Mouse (Mus musculus) embryonic facial prominence, embryonic 12.5 days (tissue): ENCODE measurements around the gene Lsm7. TPM values are rescaled to one million over a fixed set of nuclear protein-coding genes. Genes with fewer than 3 reads are reported as not detected.

ENCODE experiments used
- ATAC-seq: fragments of 200-750 bp; cut with Nextera tagmentation; 2 replicates; pipeline ENCODE4 v1.8.0; 2017; ENCODE audit not compliant: insufficient number of reproducible peaks, insufficient read depth, low FRiP score, low TSS enrichment
- H3K27ac ChIP-seq: fragments of 300-500 bp; sonication (generic); 2 replicates; pipeline ENCODE4 v1.5.1; 2016; ENCODE audit warnings: mild to moderate bottlenecking
- H3K27me3 ChIP-seq: fragments of 300-500 bp; sonication (generic); 2 replicates; pipeline ENCODE4 v1.6.1; 2016; ENCODE audit warnings: mild to moderate bottlenecking, moderate library complexity
- H3K36me3 ChIP-seq: fragments of 300-500 bp; sonication (generic); 2 replicates; pipeline ENCODE4 v1.6.1; 2016; ENCODE audit warnings: mild to moderate bottlenecking
- H3K4me1 ChIP-seq: fragments of 300-500 bp; sonication (generic); 2 replicates; pipeline ENCODE4 v1.6.1; 2016
- H3K4me2 ChIP-seq: fragments of 300-500 bp; sonication (generic); replicated peaks from 2 replicates; pipeline ENCODE4 v1.6.1; 2016; ENCODE audit warnings: mild to moderate bottlenecking, moderate library complexity
- H3K4me3 ChIP-seq: fragments of 300-500 bp; sonication (generic); 2 replicates; pipeline ENCODE4 v1.5.1; 2016; ENCODE audit warnings: mild to moderate bottlenecking
- H3K9ac ChIP-seq: fragments of 300-500 bp; sonication (generic); 2 replicates; pipeline ENCODE4 v1.6.1; 2016; ENCODE audit warnings: mild to moderate bottlenecking, moderate library complexity
- H3K9me3 ChIP-seq: fragments of 300-500 bp; sonication (generic); 2 replicates; pipeline ENCODE4 v1.6.1; 2016; ENCODE audit warnings: mild to moderate bottlenecking, moderate library complexity
- WGBS: fragments of 180-500 bp; shearing (Covaris S2); methylation state at CpG from one replicate; pipeline ENCODE4 v1.1.7; 2016; 5-methylcytosine and 5-hydroxymethylcytosine counted together
- microRNA counts: library from miRNA; unstranded; fragments of <30 nt; microRNA quantifications from one replicate; lab custom pipeline; 2017
- microRNA-seq: library from miRNA; unstranded; fragments of <30 nt; microRNA quantifications from one replicate; pipeline ENCODE4, GENCODE M21; 2017
- polyA plus RNA-seq: library from polyadenylated mRNA; unstranded; fragments of >200 nt; fragmentation: Nextera tagmentation; extraction: Ambion mirVana; gene quantifications from 2 replicates; pipeline ENCODE4 v1.2.1, GENCODE M21; 2016

Lsm7 gene
- polyA plus RNA-seq, 1 experiment from 2014 or later, result 314 TPM

DNA sequence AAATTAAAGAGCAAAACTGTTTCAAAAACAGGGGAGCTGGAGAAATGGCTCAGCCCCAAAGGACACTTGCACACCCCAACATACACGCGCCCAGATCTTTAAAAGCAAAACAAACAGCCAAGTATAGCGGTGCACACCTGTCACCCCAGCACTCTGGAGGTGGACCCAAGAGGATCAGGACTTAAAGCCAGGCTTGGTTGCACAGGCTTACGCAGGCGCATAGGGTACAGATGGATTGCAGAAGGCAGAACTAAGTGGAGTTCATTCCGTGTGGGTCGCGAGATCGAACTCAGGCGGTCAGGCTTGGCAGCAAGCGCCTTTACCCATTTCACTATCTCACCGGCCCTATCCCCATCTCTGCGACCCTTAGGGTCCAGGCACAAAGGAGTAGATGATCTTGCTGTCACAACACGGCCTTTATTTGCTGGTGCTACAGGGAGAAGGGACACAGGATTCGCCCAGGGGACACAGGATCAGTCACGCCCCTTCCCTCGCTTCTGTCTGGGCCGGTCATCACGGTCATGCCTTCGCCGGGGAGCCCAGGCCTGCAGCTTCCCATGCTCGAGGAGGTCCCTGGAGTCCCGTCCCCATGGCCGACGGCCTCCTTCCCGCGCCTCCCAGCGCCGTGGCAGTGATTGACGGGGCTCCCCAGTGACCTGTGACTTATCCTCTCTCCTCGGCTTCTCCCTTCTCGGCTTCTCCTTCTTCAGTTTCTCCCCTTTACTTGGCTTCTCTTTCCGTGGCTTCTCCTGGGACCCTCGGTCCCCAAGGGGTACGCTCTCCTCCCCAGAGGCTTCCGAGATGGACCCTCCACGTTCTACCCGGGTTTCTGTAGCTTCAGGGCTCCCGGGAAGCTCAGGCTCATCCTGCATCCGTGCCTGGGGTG, 46.7 kb downstream of the Lsm7 start:
- Histone ChIP-seq H3K4me3 (0 out of 2 replicates have a peak overlapping the region, but pooled peaks have one; percentile 15), H3K4me1 (peaks cover 39% of the 10 kb centered on the region)
- 15% methylated on average over 40 of the region's 40 CpGs for WGBS

DNA sequence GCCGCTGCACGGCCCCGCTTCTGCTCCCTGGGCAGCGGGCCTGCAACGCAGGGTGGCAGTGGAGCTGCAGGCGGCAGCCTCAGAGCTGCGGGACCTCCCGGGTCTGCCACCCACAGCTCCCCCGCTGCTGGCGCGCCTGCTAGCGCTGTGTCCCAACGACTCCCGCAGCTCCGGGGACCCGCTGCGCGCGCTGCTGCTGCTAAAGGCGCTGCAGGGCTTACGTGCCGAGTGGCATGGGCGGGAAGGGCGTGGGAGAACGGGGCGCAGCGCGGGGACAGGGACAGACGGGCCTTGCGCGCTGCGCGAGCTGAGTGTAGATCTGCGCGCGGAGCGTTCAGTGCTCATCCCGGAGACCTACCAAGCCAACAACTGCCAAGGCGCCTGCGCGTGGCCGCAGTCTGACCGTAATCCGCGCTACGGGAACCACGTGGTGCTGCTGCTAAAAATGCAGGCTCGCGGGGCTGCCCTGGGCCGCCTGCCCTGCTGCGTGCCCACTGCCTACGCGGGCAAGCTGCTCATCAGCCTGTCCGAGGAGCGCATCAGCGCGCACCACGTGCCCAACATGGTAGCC, 47.9 kb downstream of the Lsm7 start:
- Histone ChIP-seq H3K27me3 (peaks cover 47% of the 10 kb centered on the region), H3K9me3 (no peaks in the 10 kb centered on the region), H3K4me3 (peak overlapping the region; percentile 50), H3K27ac (peak overlapping the region; percentile 77), H3K4me1 (peaks cover 39% of the 10 kb centered on the region), H3K36me3 (peaks cover 34% of the 10 kb centered on the region), H3K4me2 (peak overlapping the region; percentile 97), H3K9ac (peak overlapping the region; percentile 70)
- peak; percentile 47; the same call in 1 of the 2 replicates for ATAC-seq
- WGBS, result 1% methylated on average over 58 of the region's 58 CpGs

More for the DNA sequence above, 46.7 kb downstream of the Lsm7 start:
- Histone ChIP-seq H3K27ac (0 out of 2 replicates have a peak overlapping the region, but pooled peaks have one; percentile 30), H3K27me3 (peaks cover 49% of the 10 kb centered on the region), H3K4me2 (peak overlapping the region; percentile 97), H3K9me3 (no peaks in the 10 kb centered on the region), H3K36me3 (peaks cover 22% of the 10 kb centered on the region), H3K9ac (peak overlapping the region; percentile 70)
- ATAC-seq, result no peak

DNA sequence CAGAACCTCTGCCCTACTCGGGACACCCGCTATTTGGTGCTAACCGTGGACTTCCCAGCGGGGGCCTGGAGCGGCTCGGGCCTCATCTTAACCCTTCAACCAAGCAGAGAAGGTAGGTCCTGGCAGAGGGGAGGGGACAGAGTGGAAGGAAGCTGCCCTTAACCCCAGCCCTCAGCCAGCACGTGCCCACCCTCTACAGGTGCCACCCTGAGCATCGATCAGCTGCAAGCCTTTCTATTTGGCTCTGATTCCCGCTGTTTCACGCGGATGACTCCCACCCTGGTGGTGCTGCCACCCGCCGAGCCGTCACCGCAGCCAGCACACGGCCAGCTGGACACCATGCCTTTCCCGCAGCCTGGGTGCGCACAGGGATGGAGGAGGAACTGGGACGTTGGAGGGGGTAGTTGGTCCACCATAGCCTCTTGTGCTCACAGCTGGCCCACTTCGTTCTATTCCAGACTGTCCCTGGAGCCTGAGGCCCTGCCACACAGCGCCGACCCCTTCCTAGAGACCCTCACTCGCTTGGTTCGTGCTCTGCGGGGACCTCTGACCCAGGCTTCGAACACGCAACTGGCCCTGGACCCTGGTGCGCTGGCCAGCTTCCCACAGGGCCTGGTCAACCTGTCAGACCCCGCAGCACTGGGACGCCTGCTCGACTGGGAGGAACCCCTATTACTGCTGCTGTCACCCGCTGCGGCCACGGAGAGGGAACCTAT, 48.5 kb downstream of the Lsm7 start:
- Histone ChIP-seq H3K9me3 (no peaks in the 10 kb centered on the region), H3K27me3 (peaks cover 47% of the 10 kb centered on the region), H3K4me1 (peaks cover 39% of the 10 kb centered on the region), H3K4me3 (peak overlapping the region; percentile 50), H3K9ac (peak overlapping the region; percentile 70), H3K36me3 (peaks cover 41% of the 10 kb centered on the region), H3K4me2 (peak overlapping the region; percentile 97), H3K27ac (peak overlapping the region; percentile 77)
- ATAC-seq, result no peak
- 41% methylated on average over 34 of the region's 34 CpGs for WGBS

DNA sequence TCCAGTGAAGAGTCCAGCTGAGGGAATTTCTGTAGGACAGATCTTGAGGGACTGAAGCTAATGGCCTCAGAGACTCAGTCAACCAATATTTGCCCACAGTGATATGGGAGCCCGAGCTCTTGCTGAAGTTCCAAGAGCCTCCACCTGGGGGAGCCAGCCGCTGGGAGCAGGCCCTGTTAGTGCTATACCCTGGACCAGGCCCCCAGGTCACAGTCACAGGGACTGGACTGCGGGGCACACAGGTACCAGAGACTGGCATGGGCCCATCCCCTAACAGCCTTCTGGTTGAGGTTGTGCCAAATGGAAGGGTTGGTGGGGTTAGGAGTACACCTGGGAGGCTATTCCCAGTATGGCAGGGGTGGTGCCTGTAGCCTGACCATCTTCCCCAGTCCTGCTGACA, 49.1 kb downstream of the Lsm7 start:
- peaks cover 47% of the 10 kb centered on the region for H3K36me3 ChIP-seq
- 20% methylated on average over 3 of the region's 3 CpGs for WGBS
- H3K4me3 ChIP-seq, result no peak overlapping the region
- no peak overlapping the region for H3K27ac ChIP-seq
- ATAC-seq, result 0 out of 2 replicates have a peak, but pooled peaks have one; percentile 17
- peaks cover 46% of the 10 kb centered on the region for H3K27me3 ChIP-seq
- peaks cover 39% of the 10 kb centered on the region for H3K4me1 ChIP-seq
- H3K4me2 ChIP-seq, result peak overlapping the region; percentile 97; the same call in 1 of the 2 replicates
- no peak overlapping the region for H3K9ac ChIP-seq
- H3K9me3 ChIP-seq, result no peaks in the 10 kb centered on the region

DNA sequence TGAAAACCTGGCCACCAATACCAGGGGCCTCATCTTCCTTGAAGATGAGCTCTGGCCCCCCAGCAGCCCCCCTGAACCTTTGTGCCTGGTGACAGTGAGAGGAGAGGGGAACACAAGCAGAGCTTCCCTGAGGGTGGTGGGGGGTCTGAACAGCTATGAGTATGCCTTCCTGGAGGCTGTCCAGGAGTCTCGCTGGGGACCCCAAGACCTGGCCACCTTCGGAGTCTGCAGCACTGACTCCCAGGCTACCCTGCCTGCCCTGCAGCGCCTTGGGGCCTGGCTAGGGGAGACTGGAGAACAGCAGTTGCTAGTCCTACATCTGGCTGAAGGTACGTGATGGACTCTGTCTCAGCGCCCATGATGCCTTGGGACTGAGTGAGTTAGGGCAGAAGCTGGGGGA, 49.7 kb downstream of the Lsm7 start:
- Histone ChIP-seq H3K36me3 (peaks cover 50% of the 10 kb centered on the region), H3K9ac (no peak overlapping the region), H3K9me3 (no peaks in the 10 kb centered on the region), H3K4me1 (peaks cover 39% of the 10 kb centered on the region), H3K4me3 (no peak overlapping the region), H3K27me3 (peaks cover 40% of the 10 kb centered on the region), H3K27ac (no peak overlapping the region), H3K4me2 (no peak overlapping the region)
- WGBS, result 75% methylated on average over 5 of the region's 5 CpGs
- ATAC-seq, result no peak

DNA sequence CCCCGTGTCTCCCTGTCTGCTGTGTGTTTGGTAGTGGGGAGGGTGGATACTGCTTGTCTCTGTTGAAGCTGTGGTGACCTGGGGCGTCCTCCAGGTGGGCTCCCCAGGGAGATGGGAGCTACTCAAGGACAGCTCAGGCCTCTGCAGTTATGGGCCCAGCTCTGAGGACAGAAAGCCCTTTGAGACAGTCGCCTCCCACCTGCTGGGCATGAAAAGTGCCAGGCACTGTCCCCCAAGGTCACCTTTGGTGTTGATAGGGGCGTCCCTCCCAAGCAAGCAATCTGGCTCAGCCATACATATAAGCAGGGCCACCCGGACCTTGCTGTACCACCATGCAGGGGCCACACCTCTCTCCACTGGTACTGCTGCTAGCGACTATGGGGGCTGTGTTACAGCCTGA, 50.1 kb downstream of the Lsm7 start, which contains the start of gene Amh:
TSS of gene Amh (plus strand) at position 328 of the 400 bp plus-strand sequence.
- ATAC-seq, result no peak
- WGBS, result 67% methylated on average over 6 of the region's 6 CpGs

DNA sequence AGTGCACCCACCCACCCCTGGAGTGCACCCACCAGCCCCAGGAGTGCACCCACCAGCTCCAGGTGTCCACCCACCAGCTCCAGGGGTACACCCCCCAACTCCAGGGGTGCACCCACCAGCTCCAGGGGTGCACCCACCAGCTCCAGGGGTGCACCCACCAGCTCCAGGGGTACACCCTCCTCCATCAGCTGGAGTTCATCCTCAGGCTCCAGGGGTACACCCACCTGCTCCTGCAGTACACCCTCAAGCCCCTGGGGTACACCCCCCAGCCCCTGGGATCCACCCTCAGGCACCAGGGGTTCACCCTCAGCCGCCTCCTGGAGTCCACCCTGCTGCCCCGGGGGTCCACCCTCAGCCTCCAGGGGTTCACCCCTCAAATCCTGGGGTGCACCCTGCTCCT, 50.7 kb downstream of the Lsm7 start:
- Histone ChIP-seq H3K36me3 (peaks cover 50% of the 10 kb centered on the region), H3K4me1 (peaks cover 43% of the 10 kb centered on the region), H3K9ac (no peak overlapping the region), H3K4me2 (no peak overlapping the region), H3K4me3 (no peak overlapping the region), H3K27ac (no peak overlapping the region), H3K27me3 (peaks cover 31% of the 10 kb centered on the region), H3K9me3 (no peaks in the 10 kb centered on the region)
- WGBS, result 97% methylated on average over 2 of the region's 2 CpGs
- no peak for ATAC-seq

More for the DNA sequence above, 50.1 kb downstream of the Lsm7 start, which contains the start of gene Amh:
- no peaks in the 10 kb centered on the region for H3K9me3 ChIP-seq
- H3K36me3 ChIP-seq, result peaks cover 50% of the 10 kb centered on the region
- peaks cover 36% of the 10 kb centered on the region for H3K27me3 ChIP-seq
- peaks cover 38% of the 10 kb centered on the region for H3K4me1 ChIP-seq
- H3K4me2 ChIP-seq, result peak within 1 kb of the TSS; percentile 97; the same call in 1 of the 2 replicates
- H3K9ac ChIP-seq, result no peak within 1 kb of the TSS
- no peak within 1 kb of the TSS for H3K27ac ChIP-seq
- H3K4me3 ChIP-seq, result no peak within 1 kb of the TSS

DNA sequence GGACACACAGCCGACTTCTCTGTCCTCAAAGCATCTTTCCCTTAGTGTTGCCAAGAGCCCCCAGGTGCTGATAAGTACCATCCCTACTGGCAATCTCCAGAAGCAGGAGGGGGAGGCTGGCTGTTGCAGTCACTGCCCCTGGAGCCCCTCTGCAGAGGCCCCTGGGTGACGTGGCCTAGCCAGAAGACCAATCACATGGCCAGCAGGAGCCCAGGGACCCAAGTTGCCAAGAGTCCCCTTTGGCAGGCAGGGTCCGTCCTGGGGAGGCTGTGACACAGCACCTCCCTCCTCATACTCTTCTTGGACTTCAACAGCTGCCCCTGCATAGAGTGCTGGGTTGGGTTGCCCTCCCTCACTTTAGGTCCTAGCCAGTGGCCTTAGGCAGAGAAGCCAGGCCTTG, 52.0 kb downstream of the Lsm7 start:
- H3K4me1 ChIP-seq, result peaks cover 30% of the 10 kb centered on the region
- no peak for ATAC-seq
- H3K27me3 ChIP-seq, result peaks cover 18% of the 10 kb centered on the region
- WGBS, result 83% methylated on average over 3 of the region's 3 CpGs
- H3K9ac ChIP-seq, result no peak overlapping the region
- no peak overlapping the region for H3K4me3 ChIP-seq
- H3K4me2 ChIP-seq, result no peak overlapping the region
- H3K27ac ChIP-seq, result no peak overlapping the region
- H3K9me3 ChIP-seq, result no peaks in the 10 kb centered on the region
- H3K36me3 ChIP-seq, result peaks cover 50% of the 10 kb centered on the region

MicroRNAs within 50 kb of the gene (microRNA counts, 519-probe panel; counts per million panel counts)
- microRNA mmu-miR-1982 (lab: Ali Mortazavi, UCI), result 460 counts per million, percentile 65 among the panel's probes with 10 or more counts

Small RNA genes within 50 kb of the gene (microRNA-seq; reads per million reads assigned to microRNA genes)
- 4.4 reads per million, percentile 18 among the genes with 10 or more reads in this experiment for gene Mir1982

Other genes with a start within 250 kb of the Lsm7 start
- 4.7 and 5.9 TPM in 2 replicates for gene Gm49322, start 249.2 kb downstream of the Lsm7 start, polyA plus RNA-seq
- 250 and 263 TPM in 2 replicates for gene Csnk1g2, start 232.4 kb downstream of the Lsm7 start, polyA plus RNA-seq
- gene Btbd2, start 198.1 kb downstream of the Lsm7 start, polyA plus RNA-seq, result 109 and 110 TPM in 2 replicates
- gene Mknk2, start 177.1 kb downstream of the Lsm7 start, polyA plus RNA-seq, result 117 and 122 TPM in 2 replicates
- 57.4 and 60.9 TPM in 2 replicates for gene Mob3a, start 153.2 kb downstream of the Lsm7 start, polyA plus RNA-seq
- gene Izumo4, start 153.0 kb downstream of the Lsm7 start, polyA plus RNA-seq, result 20.5 and 23.6 TPM in 2 replicates
- 84.7 and 85.8 TPM in 2 replicates for gene Ap3d1, start 112.9 kb downstream of the Lsm7 start, polyA plus RNA-seq
- 23.5 and 26.1 TPM in 2 replicates for gene Dot1l, start 100.0 kb downstream of the Lsm7 start, polyA plus RNA-seq
- gene Sf3a2, start 57.0 kb downstream of the Lsm7 start, polyA plus RNA-seq, result 64.8 and 71.7 TPM in 2 replicates
- 132 and 142 TPM in 2 replicates for gene Plekhj1, start 56.6 kb downstream of the Lsm7 start, polyA plus RNA-seq
- gene Amh, start 50.0 kb downstream of the Lsm7 start, polyA plus RNA-seq, result not detected in 2 replicates
- gene Jsrp1, start 41.7 kb downstream of the Lsm7 start, polyA plus RNA-seq, result 1.6 and 1.8 TPM in 2 replicates
- 1,786 and 1,871 TPM in 2 replicates for gene Oaz1, start 28.6 kb downstream of the Lsm7 start, polyA plus RNA-seq
- gene Lingo3, start 11.2 kb downstream of the Lsm7 start, polyA plus RNA-seq, result 1.7 and 2.1 TPM in 2 replicates
- 52.0 and 53.0 TPM in 2 replicates for gene Sppl2b, start 66 bp upstream of the Lsm7 start, polyA plus RNA-seq
- 0.09 and 0.10 TPM in 2 replicates for gene Tmprss9, start 16.6 kb upstream of the Lsm7 start, polyA plus RNA-seq
- 308 and 322 TPM in 2 replicates for gene Timm13, start 45.8 kb upstream of the Lsm7 start, polyA plus RNA-seq
- 70.3 TPM in 2 replicates for gene Lmnb2, start 63.0 kb upstream of the Lsm7 start, polyA plus RNA-seq
- 15.9 and 20.5 TPM in 2 replicates for gene Gadd45b, start 74.9 kb upstream of the Lsm7 start, polyA plus RNA-seq
- gene Gng7, start 159.7 kb upstream of the Lsm7 start, polyA plus RNA-seq, result 11.0 and 11.4 TPM in 2 replicates
- gene Diras1, start 170.5 kb upstream of the Lsm7 start, polyA plus RNA-seq, result 1.9 and 2.1 TPM in 2 replicates
- 21.8 and 21.9 TPM in 2 replicates for gene Slc39a3, start 182.2 kb upstream of the Lsm7 start, polyA plus RNA-seq
- 242 and 251 TPM in 2 replicates for gene Sgta, start 205.0 kb upstream of the Lsm7 start, polyA plus RNA-seq
- gene Thop1, start 214.8 kb upstream of the Lsm7 start, polyA plus RNA-seq, result 68.2 and 71.3 TPM in 2 replicates
- 0.31 and 0.69 TPM in 2 replicates for gene Creb3l3, start 243.7 kb upstream of the Lsm7 start, polyA plus RNA-seq